Mouse (Mus musculus) megakaryocyte, embryonic 14.5 days (primary cell): Measurements from ENCODE around the gene Rpl22l1.

Experiments used
- FLI1 ChIP-seq: IDR thresholded peaks from 2 replicates; pipeline ENCODE4 v1.6.1; 2012; ENCODE audit warnings: low read length, inconsistent platforms, mixed read lengths
- GATA1 ChIP-seq: IDR thresholded peaks from 3 replicates; pipeline ENCODE4 v1.6.1; 2012; ENCODE audit warnings: mixed read lengths, low read length, inconsistent platforms, borderline replicate concordance

GRCm38 (mm10) chr3:28755477-28755876 is 49.8 kb upstream of the Rpl22l1 start:
- no peak for TF ChIP-seq GATA1
- TF ChIP-seq FLI1, result no peak
